Mouse (Mus musculus): Measurements from ENCODE around the gene Rnf2. TPM values are rescaled to one million over a fixed set of nuclear protein-coding genes. Genes with fewer than 3 reads are reported as not detected.

Gene Rnf2
- polyA plus RNA-seq, 1 experiment from 2014 or later: 74.3 TPM

GRCm38 (mm10) chr1:151422178-151422577, 78.6 kb downstream of the Rnf2 start:
- no peaks in the 10 kb centered on the region for H3K27me3 ChIP-seq (ENCODE audit: insufficient read depth, low read length)
- no peak overlapping the region for H3K4me3 ChIP-seq (replicated peaks; ENCODE audit: low read depth, low read length)
- no peaks in the 10 kb centered on the region for H3K4me1 ChIP-seq (replicated peaks; ENCODE audit: insufficient read depth, low read length)
- peaks cover 21% of the 10 kb centered on the region; the same call in 1 of the 2 replicates for H3K36me3 ChIP-seq (ENCODE audit: insufficient read depth, low read length)
- ATAC-seq (replicated peaks; ENCODE audit: low FRiP score, low read depth) (no peak), DNase-seq (ENCODE audit: low spot score) (no peak)
- no peak overlapping the region for H3K9ac ChIP-seq (ENCODE audit: low read depth, low read length)
- H3K27ac ChIP-seq: no peak overlapping the region
- 78% methylated on average over 3 of the region's 3 CpGs for WGBS
- no peak for TF ChIP-seq CTCF (IDR thresholded peaks at IDR 0.05; ENCODE audit: low read depth)
- H3K4me2 ChIP-seq (ENCODE audit: low read length): no peak overlapping the region
- H3K9me3 ChIP-seq (replicated peaks; ENCODE audit: low read length): no peaks in the 10 kb centered on the region

DNA sequence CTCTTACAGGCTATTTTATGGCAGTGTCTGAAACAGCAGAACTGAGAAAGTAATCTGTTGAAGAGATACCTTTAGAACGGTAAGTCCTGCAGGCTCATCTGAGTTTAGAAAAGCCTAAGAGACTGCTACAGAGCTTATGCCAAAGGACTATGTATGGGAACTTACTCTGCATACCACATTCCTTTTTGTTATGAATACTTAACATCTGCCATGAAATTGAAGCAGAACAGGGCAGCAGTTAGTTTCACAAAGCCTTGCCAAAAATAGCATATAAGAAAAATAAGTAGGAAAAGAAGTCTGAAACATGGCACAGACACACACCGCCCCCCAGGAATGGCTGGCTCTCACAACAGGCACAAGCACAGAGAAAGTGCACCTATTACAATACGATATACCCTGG, 90.9 kb downstream of the Rnf2 start:
- no peak overlapping the region for H3K9ac ChIP-seq (ENCODE audit: low read depth, low read length)
- no peak overlapping the region for H3K4me2 ChIP-seq (ENCODE audit: low read length)
- no peaks in the 10 kb centered on the region for H3K4me1 ChIP-seq (replicated peaks; ENCODE audit: insufficient read depth, low read length)
- H3K4me3 ChIP-seq (replicated peaks; ENCODE audit: low read depth, low read length): no peak overlapping the region
- ATAC-seq (replicated peaks; ENCODE audit: low FRiP score, low read depth) (no peak), DNase-seq (ENCODE audit: low spot score) (no peak)
- 90% methylated on average over 3 of the region's 3 CpGs for WGBS
- H3K9me3 ChIP-seq (replicated peaks; ENCODE audit: low read length): no peaks in the 10 kb centered on the region
- no peak overlapping the region for H3K27ac ChIP-seq
- no peaks in the 10 kb centered on the region for H3K27me3 ChIP-seq (ENCODE audit: insufficient read depth, low read length)
- 0 out of 2 replicates have a peak, but pooled peaks cover 2% of the 10 kb centered on the region for H3K36me3 ChIP-seq (ENCODE audit: insufficient read depth, low read length)
- no peak for TF ChIP-seq CTCF (IDR thresholded peaks at IDR 0.05; ENCODE audit: low read depth)

Small RNAs within 50 kb of the gene (microRNA-seq; reads per million reads assigned to microRNA genes)
- not detected for gene Mir7682

Other genes with a start within 250 kb of the Rnf2 start
- gene Ivns1abp, start 156.5 kb downstream of the Rnf2 start, polyA plus RNA-seq (2015; fragmentation: Nextera tagmentation; extraction: Ambion mirVana): 432 and 474 TPM in 2 replicates
- 33.2 and 34.2 TPM in 2 replicates for gene Swt1, start 72.5 kb downstream of the Rnf2 start, polyA plus RNA-seq (2015; fragmentation: Nextera tagmentation; extraction: Ambion mirVana)
- gene Trmt1l, start 72.4 kb downstream of the Rnf2 start, polyA plus RNA-seq (2015; fragmentation: Nextera tagmentation; extraction: Ambion mirVana): 27.9 and 29.6 TPM in 2 replicates
- 12.6 and 13.7 TPM in 2 replicates for gene Fam129a, start 70.2 kb upstream of the Rnf2 start, polyA plus RNA-seq (2015; fragmentation: Nextera tagmentation; extraction: Ambion mirVana)